Mouse (Mus musculus): Measurements from ENCODE around the gene Nr1d1. TPM values are rescaled to one million over a fixed set of nuclear protein-coding genes. Genes with fewer than 3 reads are reported as not detected.
A peak's percentile ranks its signal among the peaks of the same experiment; 100 is the strongest.

The Nr1d1 gene
- total RNA-seq (2021) = 100 to 1,000 TPM in 1 of 2 experiments, 10 to 100 TPM in 1; 86.6 to 139 TPM
- long read RNA-seq, experiment 1, transcript Nr1d1-201 (8 exons, 2,721 nt) = major isoform, 19 of 111 reads
- long read RNA-seq, experiment 1, partial matches to known transcripts = 69 of 111 reads
- long read RNA-seq, experiment 1, other reads (novel, unspliced or antisense) = 23 of 111 reads
- long read RNA-seq, experiment 2, transcript Nr1d1-201 (8 exons, 2,721 nt) = major isoform, 15 of 85 reads
- long read RNA-seq, experiment 2, partial matches to known transcripts = 57 of 85 reads
- long read RNA-seq, experiment 2, other reads (novel, unspliced or antisense) = 13 of 85 reads

GRCm38 (mm10) chr11:98774582-98775347 is at the start of gene Nr1d1:
Nr1d1 (minus strand) TSS chr11:98775333.
- peak in 1 of 2 experiments; percentile 23 for DNase-seq
- intact Hi-C loops (cut with DNase I) = loop anchor here (1.0 kb wide), 1 partner anchor 9 kb away; no protein-coding TSS in a partner anchor

GRCm38 (mm10) chr11:98820968-98821367 is 45.8 kb upstream of the Nr1d1 start:
- no peak for DNase-seq
- intact Hi-C loops (cut with DNase I) = no loop called here

GRCm38 (mm10) chr11:98816706-98817239 is 41.6 kb upstream of the Nr1d1 start:
- DNase-seq = no peak
- intact Hi-C loops (cut with DNase I) = no loop called here

GRCm38 (mm10) chr11:98810686-98811085 is 35.6 kb upstream of the Nr1d1 start:
- intact Hi-C loops (cut with DNase I) = no loop called here
- DNase-seq = no peak

GRCm38 (mm10) chr11:98809457-98810290 is 34.5 kb upstream of the Nr1d1 start:
- peak; percentile 96 to 97 for DNase-seq

GRCm38 (mm10) chr11:98808417-98808816 is 33.3 kb upstream of the Nr1d1 start:
- intact Hi-C loops (cut with DNase I) = no loop called here

More at GRCm38 (mm10) chr11:98809457-98810290, 34.5 kb upstream of the Nr1d1 start:
- intact Hi-C loops (cut with DNase I) = no loop called here

GRCm38 (mm10) chr11:98804605-98805004 is 29.5 kb upstream of the Nr1d1 start, which contains the start of gene Casc3:
Casc3 (plus strand) TSS chr11:98804905.
- intact Hi-C loops (cut with DNase I) = no loop called here
- DNase-seq = no peak

More at GRCm38 (mm10) chr11:98808417-98808816, 33.3 kb upstream of the Nr1d1 start:
- DNase-seq = no peak

- no peak for DNase-seq
- intact Hi-C loops (cut with DNase I) = no loop called here
These were observed 22.8 kb upstream of the Nr1d1 start for GRCm38 (mm10) chr11:98797909-98798308.

- no peak for DNase-seq
- intact Hi-C loops (cut with DNase I) = no loop called here
These were observed 22.2 kb upstream of the Nr1d1 start for GRCm38 (mm10) chr11:98797306-98797705.

- intact Hi-C loops (cut with DNase I) = no loop called here
- peak; percentile 40 to 68 for DNase-seq
These were observed 21.5 kb upstream of the Nr1d1 start for GRCm38 (mm10) chr11:98796515-98797216.

GRCm38 (mm10) chr11:98795714-98796514 is 20.8 kb upstream of the Nr1d1 start:
- peak in 1 of 2 experiments; percentile 23 for DNase-seq
- intact Hi-C loops (cut with DNase I) = no loop called here

GRCm38 (mm10) chr11:98795015-98795713 is 20.0 kb upstream of the Nr1d1 start, which contains the start of gene Msl1:
Msl1 (plus strand) TSS chr11:98795516.
- DNase-seq = peak; percentile 85 to 86
- intact Hi-C loops (cut with DNase I) = no loop called here

GRCm38 (mm10) chr11:98794469-98795014 is 19.4 kb upstream of the Nr1d1 start:
- intact Hi-C loops (cut with DNase I) = loop anchor here (5.0 kb wide), 1 partner anchor 113 kb away; the partner anchor contains the start of gene Cdc6
- DNase-seq = peak; percentile 69 to 79

- intact Hi-C loops (cut with DNase I) = loop anchor here (5.0 kb wide), 1 partner anchor 115 kb away; the partner anchor contains the start of gene Cdc6
- DNase-seq = no peak
These were observed 16.9 kb upstream of the Nr1d1 start for GRCm38 (mm10) chr11:98792081-98792480.

- intact Hi-C loops (cut with DNase I) = loop anchor here (5.0 kb wide), 1 partner anchor 116 kb away; the partner anchor contains the start of gene Cdc6
- DNase-seq = no peak
These were observed 16.3 kb upstream of the Nr1d1 start for GRCm38 (mm10) chr11:98791448-98791847.

GRCm38 (mm10) chr11:98790631-98791205 is 15.6 kb upstream of the Nr1d1 start:
- intact Hi-C loops (cut with DNase I) = loop anchor here (5.0 kb wide), 1 partner anchor 117 kb away; the partner anchor contains the start of gene Cdc6
- DNase-seq = no peak

GRCm38 (mm10) chr11:98789824-98790223 is 14.7 kb upstream of the Nr1d1 start:
- intact Hi-C loops (cut with DNase I) = loop anchor here (2.0 to 5.0 kb wide), 4 partner anchors 39 to 117 kb away; partner anchors contain the start of genes Cdc6 and Thra
- no peak for DNase-seq

All from gastrocnemius, postnatal 36 days (tissue).